Mouse (Mus musculus) embryonic facial prominence, embryonic 10.5 days (tissue): ENCODE results near the gene Lmf1. TPM values are rescaled to one million over a fixed set of nuclear protein-coding genes. Genes with fewer than 3 reads are reported as not detected.

Experiments used
- DNase-seq: peaks from one replicate; pipeline ENCODE4 v3.0.0-alpha.2; 2017; ENCODE audit warnings: low spot score
- H3K27ac ChIP-seq: fragments of 300-500 bp; sonication (generic); replicated peaks from 2 replicates; pipeline ENCODE4 v1.5.1; 2016; ENCODE audit warnings: mild to moderate bottlenecking
- H3K27me3 ChIP-seq: fragments of 300-500 bp; sonication (generic); replicated peaks from 2 replicates; pipeline ENCODE4 v1.6.1; 2016; ENCODE audit warnings: low read depth, mild to moderate bottlenecking; ENCODE audit not compliant: poor library complexity, severe bottlenecking
- H3K36me3 ChIP-seq: fragments of 300-500 bp; sonication (generic); replicated peaks from 2 replicates; pipeline ENCODE4 v1.6.1; 2016; ENCODE audit warnings: mild to moderate bottlenecking, moderate library complexity
- H3K4me1 ChIP-seq: fragments of 300-500 bp; sonication (generic); 2 replicates; pipeline ENCODE4 v1.6.1; 2016
- H3K4me3 ChIP-seq: fragments of 300-500 bp; sonication (generic); 2 replicates; pipeline ENCODE4 v1.5.1; 2016; ENCODE audit warnings: mild to moderate bottlenecking, moderate library complexity
- H3K9me3 ChIP-seq: fragments of 300-500 bp; sonication (generic); 2 replicates; pipeline ENCODE4 v1.6.1; 2016; ENCODE audit warnings: mild to moderate bottlenecking
- WGBS: fragments of 180-500 bp; shearing (Covaris S2); methylation state at CpG from one replicate; pipeline ENCODE4 v1.1.7; 2016; 5-methylcytosine and 5-hydroxymethylcytosine counted together
- polyA plus RNA-seq: library from polyadenylated mRNA; unstranded; fragments of >200 nt; fragmentation: Nextera tagmentation; extraction: Ambion mirVana; gene quantifications from 2 replicates; pipeline ENCODE4 v1.2.1, GENCODE M21; 2016

The Lmf1 gene
- polyA plus RNA-seq, 1 experiment from 2014 or later: 26.3 TPM

- 58% methylated on average over 3 of the region's 3 CpGs for WGBS
- no peak for DNase-seq
These were observed 77.9 kb downstream of the Lmf1 start for GRCm38 (mm10) chr17:25656826-25657189.

GRCm38 (mm10) chr17:25663213-25663835, 84.4 kb downstream of the Lmf1 start:
- WGBS: 59% methylated on average over 12 of the region's 12 CpGs
- Histone ChIP-seq H3K9me3 (no peaks in the 10 kb centered on the region), H3K4me3 (no peak overlapping the region), H3K36me3 (peaks cover 26% of the 10 kb centered on the region), H3K27ac (peak overlapping the region; percentile 68), H3K27me3 (no peaks in the 10 kb centered on the region), H3K4me1 (peaks cover 23% of the 10 kb centered on the region)
- DNase-seq: no peak

More at GRCm38 (mm10) chr17:25656826-25657189, 77.9 kb downstream of the Lmf1 start:
- H3K27ac ChIP-seq: peak overlapping the region; percentile 73; the same call in 1 of the 2 replicates
- H3K27me3 ChIP-seq: no peaks in the 10 kb centered on the region
- H3K9me3 ChIP-seq: no peaks in the 10 kb centered on the region
- H3K4me1 ChIP-seq: peaks cover 18% of the 10 kb centered on the region
- no peak overlapping the region for H3K4me3 ChIP-seq
- H3K36me3 ChIP-seq: peaks cover 58% of the 10 kb centered on the region

- H3K27me3 ChIP-seq: no peaks in the 10 kb centered on the region
- H3K36me3 ChIP-seq: peaks cover 19% of the 10 kb centered on the region; the same call in 1 of the 2 replicates
- H3K27ac ChIP-seq: no peak overlapping the region
- H3K4me3 ChIP-seq: no peak overlapping the region
- no peaks in the 10 kb centered on the region for H3K9me3 ChIP-seq
- no peak for DNase-seq
- 93% methylated on average over 6 of the region's 6 CpGs for WGBS
- peaks cover 41% of the 10 kb centered on the region for H3K4me1 ChIP-seq
These were observed 86.6 kb downstream of the Lmf1 start for GRCm38 (mm10) chr17:25665485-25665884.

- Histone ChIP-seq H3K36me3 (peaks cover 15% of the 10 kb centered on the region; the same call in 1 of the 2 replicates), H3K27me3 (no peaks in the 10 kb centered on the region), H3K27ac (no peak overlapping the region), H3K9me3 (no peaks in the 10 kb centered on the region), H3K4me3 (no peak overlapping the region), H3K4me1 (peaks cover 41% of the 10 kb centered on the region)
- no peak for DNase-seq
- WGBS: 81% methylated on average over 8 of the region's 8 CpGs
These were observed 87.0 kb downstream of the Lmf1 start for GRCm38 (mm10) chr17:25665891-25666290.

- no peak for DNase-seq
These were observed 89.7 kb downstream of the Lmf1 start for GRCm38 (mm10) chr17:25668481-25669055.

GRCm38 (mm10) chr17:25672982-25673381, 94.1 kb downstream of the Lmf1 start:
- H3K9me3 ChIP-seq: 0 out of 2 replicates have a peak, but pooled peaks cover 4% of the 10 kb centered on the region
- DNase-seq: no peak

More at GRCm38 (mm10) chr17:25668481-25669055, 89.7 kb downstream of the Lmf1 start:
- no peak overlapping the region for H3K4me3 ChIP-seq
- H3K9me3 ChIP-seq: no peaks in the 10 kb centered on the region
- no peaks in the 10 kb centered on the region for H3K27me3 ChIP-seq
- H3K36me3 ChIP-seq: no peaks in the 10 kb centered on the region
- 85% methylated on average over 7 of the region's 7 CpGs for WGBS
- H3K27ac ChIP-seq: peak overlapping the region; percentile 57
- peaks cover 31% of the 10 kb centered on the region for H3K4me1 ChIP-seq

GRCm38 (mm10) chr17:25677969-25678368, 99.1 kb downstream of the Lmf1 start:
- Histone ChIP-seq H3K4me3 (no peak overlapping the region), H3K9me3 (0 out of 2 replicates have a peak, but pooled peaks cover 4% of the 10 kb centered on the region), H3K27ac (no peak overlapping the region)

More at GRCm38 (mm10) chr17:25672982-25673381, 94.1 kb downstream of the Lmf1 start:
- Histone ChIP-seq H3K36me3 (no peaks in the 10 kb centered on the region), H3K4me3 (no peak overlapping the region), H3K27me3 (no peaks in the 10 kb centered on the region), H3K4me1 (peaks cover 23% of the 10 kb centered on the region), H3K27ac (no peak overlapping the region)

GRCm38 (mm10) chr17:25679818-25680217, 100.9 kb downstream of the Lmf1 start:
- H3K36me3 ChIP-seq: no peaks in the 10 kb centered on the region
- 0 out of 2 replicates have a peak overlapping the region, but pooled peaks have one; percentile 40 for H3K27ac ChIP-seq
- peaks cover 14% of the 10 kb centered on the region for H3K4me1 ChIP-seq
- no peak for DNase-seq
- H3K4me3 ChIP-seq: no peak overlapping the region
- 0 out of 2 replicates have a peak, but pooled peaks cover 4% of the 10 kb centered on the region for H3K9me3 ChIP-seq
- 11% methylated on average over 5 of the region's 5 CpGs for WGBS
- no peaks in the 10 kb centered on the region for H3K27me3 ChIP-seq

More at GRCm38 (mm10) chr17:25677969-25678368, 99.1 kb downstream of the Lmf1 start:
- no peak for DNase-seq
- WGBS: 54% methylated on average over 6 of the region's 6 CpGs
- Histone ChIP-seq H3K4me1 (peaks cover 14% of the 10 kb centered on the region), H3K27me3 (no peaks in the 10 kb centered on the region), H3K36me3 (no peaks in the 10 kb centered on the region)

- Histone ChIP-seq H3K36me3 (no peaks in the 10 kb centered on the region), H3K4me1 (peaks cover 26% of the 10 kb centered on the region), H3K27me3 (peaks cover 5% of the 10 kb centered on the region; the same call in 1 of the 2 replicates), H3K27ac (no peak overlapping the region), H3K9me3 (no peaks in the 10 kb centered on the region), H3K4me3 (no peak overlapping the region)
- 85% methylated on average over 4 of the region's 4 CpGs for WGBS
- DNase-seq: no peak
These were observed 102.8 kb downstream of the Lmf1 start for GRCm38 (mm10) chr17:25681636-25682035.

- H3K4me3 ChIP-seq: no peak overlapping the region
- WGBS: 55% methylated on average over 7 of the region's 7 CpGs
- DNase-seq: peak; percentile 63
- peaks cover 17% of the 10 kb centered on the region for H3K4me1 ChIP-seq
- H3K9me3 ChIP-seq: no peaks in the 10 kb centered on the region
- peaks cover 9% of the 10 kb centered on the region; the same call in 1 of the 2 replicates for H3K27me3 ChIP-seq
- no peak overlapping the region for H3K27ac ChIP-seq
- H3K36me3 ChIP-seq: no peaks in the 10 kb centered on the region
These were observed 107.4 kb downstream of the Lmf1 start for GRCm38 (mm10) chr17:25686323-25686722.

- H3K9me3 ChIP-seq: no peaks in the 10 kb centered on the region
- WGBS: 76% methylated on average over 4 of the region's 4 CpGs
- peaks cover 21% of the 10 kb centered on the region for H3K4me1 ChIP-seq
- H3K36me3 ChIP-seq: no peaks in the 10 kb centered on the region
- no peak for DNase-seq
- no peak overlapping the region for H3K27ac ChIP-seq
- peaks cover 9% of the 10 kb centered on the region; the same call in 1 of the 2 replicates for H3K27me3 ChIP-seq
- no peak overlapping the region for H3K4me3 ChIP-seq
These were observed 110.0 kb downstream of the Lmf1 start for GRCm38 (mm10) chr17:25688922-25689321.

- Histone ChIP-seq H3K27ac (peak overlapping the region; percentile 61), H3K27me3 (peaks cover 12% of the 10 kb centered on the region), H3K4me1 (peaks cover 18% of the 10 kb centered on the region), H3K4me3 (peak overlapping the region; percentile 22; the same call in 1 of the 2 replicates), H3K36me3 (no peaks in the 10 kb centered on the region), H3K9me3 (no peaks in the 10 kb centered on the region)
- 27% methylated on average over 1 of the region's 1 CpGs for WGBS
- DNase-seq: peak; percentile 63
These were observed 117.4 kb downstream of the Lmf1 start for GRCm38 (mm10) chr17:25696263-25696662.

GRCm38 (mm10) chr17:25698446-25698845, 119.6 kb downstream of the Lmf1 start:
- DNase-seq: peak; percentile 79
- H3K9me3 ChIP-seq: no peaks in the 10 kb centered on the region
- peaks cover 12% of the 10 kb centered on the region for H3K27me3 ChIP-seq
- H3K4me3 ChIP-seq: no peak overlapping the region
- peaks cover 14% of the 10 kb centered on the region for H3K4me1 ChIP-seq
- WGBS: 10% methylated on average over 7 of the region's 7 CpGs
- no peaks in the 10 kb centered on the region for H3K36me3 ChIP-seq
- no peak overlapping the region for H3K27ac ChIP-seq
